In genomic region chr9:80460420-80460819, GRCm38 (mm10) we compare ENCODE assay signal across 29 mouse cellular contexts. TPM values are rescaled to one million over a fixed set of nuclear protein-coding genes. Genes with fewer than 3 reads are reported as not detected.
A peak's percentile ranks its signal among the peaks of the same experiment; 100 is the strongest.
DNase-seq lines count a peak whose midpoint lies in the region; TF ChIP-seq lines count a peak whose summit lies in the region.
"Had no signal": no experiment of that assay in that cellular context is flagged by ENCODE, and none has a peak within 500 bp of the region (broad histone marks: within the 10 kb centered on the region; RNA-seq: fewer than 3 reads in every experiment).

No protein-coding gene starts in this region.

- no peak overlapping the region for H3K27ac ChIP-seq in CH12.LX (ENCODE audit: insufficient read depth, low read depth)
- H3K27ac ChIP-seq in cerebellum, adult 2 months (ENCODE audit: insufficient read depth, low read length) = no peak overlapping the region
- H3K27ac ChIP-seq: embryonic facial prominence, embryonic 13.5 days; embryonic facial prominence, embryonic 15.5 days; forebrain, embryonic 10.5 days; forebrain, embryonic 12.5 days had no signal

- TF ChIP-seq POLR2A in CH12.LX (IDR thresholded peaks at IDR 0.05; ENCODE audit: low read depth, low read length) = no peak
- no peak for TF ChIP-seq POLR2A in cerebellum, adult 2 months (IDR thresholded peaks at IDR 0.05; ENCODE audit: borderline replicate concordance, insufficient read depth, low read length)

- H3K27me3 ChIP-seq in CH12.LX (replicated peaks) = no peaks in the 10 kb centered on the region
- no peaks in the 10 kb centered on the region for H3K27me3 ChIP-seq in cerebellum, adult 2 months (ENCODE audit: control insufficient read depth, insufficient read depth, low read length)
- H3K27me3 ChIP-seq: embryonic facial prominence, embryonic 13.5 days; embryonic facial prominence, embryonic 15.5 days; forebrain, embryonic 12.5 days had no signal

- no peaks in the 10 kb centered on the region for H3K36me3 ChIP-seq in CH12.LX (replicated peaks in 1 of 2; ENCODE audit: control insufficient read depth in 1 of 2, insufficient read depth in 1 of 2, low read length in 1 of 2)
- H3K36me3 ChIP-seq: embryonic facial prominence, embryonic 13.5 days; embryonic facial prominence, embryonic 15.5 days; forebrain, embryonic 10.5 days; forebrain, embryonic 12.5 days had no signal

- no peak overlapping the region for H3K9ac ChIP-seq in CH12.LX (ENCODE audit: insufficient read depth, low read depth)
- H3K9ac ChIP-seq: embryonic facial prominence, embryonic 13.5 days; embryonic facial prominence, embryonic 15.5 days; forebrain, embryonic 12.5 days had no signal

- 57% methylated on average over 4 of the region's 4 CpGs for WGBS in cerebellum, adult 2 months

- H3K4me2 ChIP-seq in CH12.LX (ENCODE audit: insufficient read depth, low read depth, poor library complexity, severe bottlenecking) = peak overlapping the region; percentile 40
- H3K4me2 ChIP-seq: embryonic facial prominence, embryonic 13.5 days; embryonic facial prominence, embryonic 15.5 days; forebrain, embryonic 12.5 days had no signal

- no peaks in the 10 kb centered on the region for H3K9me3 ChIP-seq in CH12.LX (replicated peaks; ENCODE audit: low read length)
- H3K9me3 ChIP-seq: embryonic facial prominence, embryonic 13.5 days; embryonic facial prominence, embryonic 15.5 days; forebrain, embryonic 10.5 days; forebrain, embryonic 12.5 days had no signal

- TF ChIP-seq CTCF in CH12.LX (conservative IDR thresholded peaks at IDR 0.05 in 1 of 2, IDR thresholded peaks at IDR 0.05 in 1 of 2; ENCODE audit: low read depth in 2 of 2, low read length in 2 of 2) = no peak
- TF ChIP-seq CTCF in cerebellum, adult 2 months (IDR thresholded peaks at IDR 0.05; ENCODE audit: borderline replicate concordance, insufficient read depth, low read depth, low read length) = no peak

- H3K79me2 ChIP-seq in CH12.LX (replicated peaks; ENCODE audit: control insufficient read depth, extremely low read depth, insufficient read depth, poor library complexity, severe bottlenecking) = no peaks in the 10 kb centered on the region

- in situ Hi-C loops in CH12.LX (cut with MboI; ENCODE audit: low pct_ligation_motif_present, low pct_unique_long_range_greater_than_20kb, low sequenced_read_pairs) = no loop called here

- 0 out of 2 replicates have a peak, but pooled peaks have one; percentile 20 for TF ChIP-seq EP300 in CH12.LX (IDR thresholded peaks at IDR 0.05; ENCODE audit: low read length)

- H3K4me1 ChIP-seq in CH12.LX (ENCODE audit: control insufficient read depth in 1 of 2, insufficient read depth in 2 of 2) = peaks cover 7 to 27% of the 10 kb centered on the region in 2 experiments; a peak in 3 of 4 replicates
- no peaks in the 10 kb centered on the region for H3K4me1 ChIP-seq in cerebellum, adult 2 months (ENCODE audit: control insufficient read depth, insufficient read depth, low read length)
- H3K4me1 ChIP-seq: embryonic facial prominence, embryonic 13.5 days; embryonic facial prominence, embryonic 15.5 days; forebrain, embryonic 10.5 days; forebrain, embryonic 12.5 days had no signal

- DNase-seq in thymus, postnatal 0 days (ENCODE audit: low spot score) = peak; percentile 31
- DNase-seq in thymus, adult 18-20 months = no peak
- peak; percentile 33 for DNase-seq in CH12.LX (ENCODE audit: extremely low read depth)
- DNase-seq in thymus, postnatal 14 days = peak; percentile 14
- DNase-seq in thymus, postnatal 4 days = peak; percentile 11
- no peak for DNase-seq in c-Kit-positive CD71-positive TER-119-positive erythroid progenitor cells, embryonic 14.5 days (ENCODE audit: low spot score)
- no peak for DNase-seq in cerebellum, adult 2 months
- no peak for DNase-seq in cerebellum, postnatal 10 days
- DNase-seq: adrenal gland, adult 2 months; adrenal gland, postnatal 14 days; adrenal gland, postnatal 36 days; B cell, adult 2 months; cerebellum, adult 11 months; cerebellum, adult 18-20 months; cerebellum, adult 9-10 months; cerebellum, postnatal 14 days; cerebellum, postnatal 36 days; embryo, embryonic 11 days had no signal

- H3K4me3 ChIP-seq in CH12.LX (replicated peaks in 1 of 3; ENCODE audit: low read depth in 2 of 3, low read length in 2 of 3, poor library complexity in 1 of 3) = no peak overlapping the region
- no peak overlapping the region for H3K4me3 ChIP-seq in cerebellum, adult 2 months (replicated peaks; ENCODE audit: insufficient read depth, low read depth, low read length)
- H3K4me3 ChIP-seq: embryonic facial prominence, embryonic 13.5 days; embryonic facial prominence, embryonic 15.5 days; erythroblast, embryonic 14.5 days; forebrain, embryonic 10.5 days; forebrain, embryonic 12.5 days had no signal

- no peak for TF ChIP-seq RAD21 in CH12.LX (IDR thresholded peaks at IDR 0.05; ENCODE audit: low read depth, low read length)

- dilution Hi-C loops in CH12.LX (cut with MboI; ENCODE audit: extremely low pct_ligation_motif_present, extremely low pct_unique_long_range_greater_than_20kb, low sequenced_read_pairs) = no loop called here

TF ChIP-seq in CH12.LX, 34 proteins besides CTCF, POLR2A, EP300 and RAD21:
- TF ChIP-seq CHD2 (IDR thresholded peaks at IDR 0.05; ENCODE audit: low read length) (no peak), MAZ (IDR thresholded peaks at IDR 0.05; ENCODE audit: low read depth, low read length) (no peak), NRF1 (IDR thresholded peaks at IDR 0.05; ENCODE audit: low read depth, low read length) (no peak), ZNF384 (IDR thresholded peaks at IDR 0.05; ENCODE audit: low read depth, low read length) (peak; percentile 73), TCF12 (IDR thresholded peaks at IDR 0.05; ENCODE audit: low read depth, low read length) (no peak), POLR2AphosphoS2 (IDR thresholded peaks at IDR 0.05; ENCODE audit: low read depth, low read length) (no peak), E2F4 (IDR thresholded peaks at IDR 0.05; ENCODE audit: insufficient replicate concordance, low read depth, low read length) (no peak), GABPA (IDR thresholded peaks at IDR 0.05; ENCODE audit: insufficient replicate concordance, low read depth, low read length) (no peak), ZKSCAN1 (IDR thresholded peaks at IDR 0.05; ENCODE audit: borderline replicate concordance, low read depth, low read length) (no peak), MEF2A (IDR thresholded peaks at IDR 0.05; ENCODE audit: borderline replicate concordance, low read depth, low read length) (peak; percentile 64; the same call in 1 of the 2 replicates)

RNA-seq across cellular contexts. Expression of gene Impg1, which starts 4.9 kb away (rescaled TPM):
- polyA plus RNA-seq in thymus, postnatal 0 days (2015; fragmentation: Nextera tagmentation; extraction: Ambion mirVana) = 0.21 and 0.34 TPM in 2 replicates
- total RNA-seq in CH12.LX (2012; rRNA removed) = 0.13 TPM in 2 replicates
- 0.42 and 0.43 TPM in 2 replicates for total RNA-seq in CH12.LX (2014; rRNA removed)
- 0.76 and 0.90 TPM in 2 replicates for polyA plus RNA-seq in CH12.LX (2012; ENCODE audit: insufficient read length, low read depth)
- 0.25 and 0.33 TPM in 2 replicates for polyA plus RNA-seq in cerebellum, adult 2 months (2012; rRNA removed)
- total RNA-seq: adrenal gland, adult 2 months; adrenal gland, postnatal 14 days; adrenal gland, postnatal 36 days; common myeloid progenitor, adult 5-6 weeks; ES-E14; MEL had no signal
- polyA plus RNA-seq: adrenal gland, adult 2 months; embryonic facial prominence, embryonic 11.5 days; embryonic facial prominence, embryonic 13.5 days; erythroblast, embryonic 14.5 days; forebrain, embryonic 10.5 days; forebrain, embryonic 12.5 days; forebrain, embryonic 14.5 days; forebrain, embryonic 16.5 days had no signal

Comparison
In these comparisons a context has a peak if more than half of its experiments do, and no peak if none do; other contexts are left out.
1. DNase-seq: peak in thymus, postnatal 0 days (single experiment), CH12.LX (single experiment), thymus, postnatal 14 days (single experiment) and thymus, postnatal 4 days (single experiment); none in thymus, adult 18-20 months (0 of 2), c-Kit-positive CD71-positive TER-119-positive erythroid progenitor cells, embryonic 14.5 days (single experiment), cerebellum, adult 2 months (0 of 2) and cerebellum, postnatal 10 days (0 of 2).